Mouse (Mus musculus): ENCODE data around the gene Chp2. TPM values are rescaled to one million over a fixed set of nuclear protein-coding genes. Genes with fewer than 3 reads are reported as not detected.
"Not testable (repeated sequence)": the region's sequence is repeated elsewhere in the genome, so short reads cannot be mapped to it uniquely, and the experiment has no call there.

Chp2 gene
- total RNA-seq, 2 experiments from 2014 or later: 3.0 to 3.6 TPM

DNA sequence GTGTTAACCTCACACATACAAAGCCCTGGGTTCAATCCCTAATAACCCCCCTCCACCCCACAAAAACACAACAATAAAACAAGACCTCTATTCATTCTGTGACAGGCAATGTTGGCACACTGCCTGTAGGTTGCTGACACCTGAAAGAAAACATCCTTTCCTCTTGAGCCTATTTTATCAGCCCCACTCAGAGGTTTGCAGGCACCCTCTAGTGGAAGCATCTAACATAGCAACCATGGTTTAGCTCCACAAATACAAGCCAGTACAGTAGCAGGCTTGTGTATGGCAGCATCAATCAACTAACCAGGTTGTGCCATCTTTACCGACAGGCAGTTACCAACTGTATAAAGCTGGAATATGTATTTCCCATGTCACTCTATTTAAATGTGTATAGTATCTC, 23.0 kb downstream of the Chp2 start:
- DNase-seq (ENCODE audit: low spot score in 2 of 2): peak; percentile 32 to 50

GRCm38 (mm10) chr7:122242744-122243143, 23.4 kb downstream of the Chp2 start:
- DNase-seq (ENCODE audit: low spot score in 2 of 2): not testable (repeated sequence)

GRCm38 (mm10) chr7:122244166-122244565, 24.9 kb downstream of the Chp2 start:
- no peak for DNase-seq (ENCODE audit: low spot score in 2 of 2)

DNA sequence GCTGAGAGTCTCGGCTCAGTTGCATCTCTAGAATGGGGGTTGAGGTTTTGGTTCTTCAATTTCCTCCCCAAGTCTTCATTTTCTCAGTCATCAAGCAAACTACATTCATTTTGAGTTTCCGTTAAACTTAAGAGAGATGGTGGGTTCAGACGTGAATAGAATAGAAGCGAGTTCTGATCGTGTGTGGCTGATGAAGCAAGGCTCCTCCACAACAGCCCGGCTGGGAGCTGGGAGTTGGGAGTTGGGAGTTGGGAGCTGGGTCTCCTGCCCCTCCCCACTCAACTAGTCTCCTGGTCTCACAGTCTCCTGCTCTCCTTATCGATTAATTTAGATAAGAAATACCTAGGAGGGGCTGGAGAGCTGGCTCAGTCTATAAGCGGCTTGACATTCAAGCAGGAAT, 25.3 kb downstream of the Chp2 start:
- DNase-seq (ENCODE audit: low spot score in 2 of 2): no peak

GRCm38 (mm10) chr7:122245976-122246375, 26.7 kb downstream of the Chp2 start:
- DNase-seq (ENCODE audit: low spot score in 2 of 2): no peak

DNA sequence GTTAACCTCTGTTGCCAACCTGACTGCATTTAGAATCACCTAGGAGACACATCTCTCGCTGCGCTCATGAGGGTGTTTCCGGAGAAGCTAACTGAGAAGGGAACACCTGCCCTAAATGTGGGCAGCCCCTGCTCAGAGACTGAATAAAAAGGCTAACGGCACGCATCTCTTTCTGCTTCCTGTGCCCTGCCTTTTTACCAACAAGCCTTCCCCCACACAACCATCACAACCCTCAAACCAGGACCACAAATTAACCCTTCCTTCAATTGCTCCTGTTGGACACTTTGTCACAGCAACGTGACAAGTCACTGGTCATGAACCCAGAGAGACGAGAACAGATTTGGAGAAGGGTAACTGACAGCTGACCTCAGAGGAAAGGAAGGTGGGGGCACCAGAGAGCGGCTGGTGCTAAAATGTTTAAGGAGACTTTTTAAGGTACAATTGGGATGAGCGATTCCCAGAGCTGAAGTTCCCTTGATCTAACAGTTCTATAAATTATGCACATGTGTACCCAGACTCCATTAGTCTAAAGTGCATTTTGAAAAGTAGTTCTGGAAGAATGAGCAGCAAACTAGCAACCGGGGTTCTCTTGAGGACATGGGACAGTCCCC, 28.1 kb downstream of the Chp2 start:
- no peak for DNase-seq (ENCODE audit: low spot score in 2 of 2)

- DNase-seq (ENCODE audit: low spot score in 2 of 2): no peak
Observed at GRCm38 (mm10) chr7:122249321-122249821, 30.1 kb downstream of the Chp2 start.

DNA sequence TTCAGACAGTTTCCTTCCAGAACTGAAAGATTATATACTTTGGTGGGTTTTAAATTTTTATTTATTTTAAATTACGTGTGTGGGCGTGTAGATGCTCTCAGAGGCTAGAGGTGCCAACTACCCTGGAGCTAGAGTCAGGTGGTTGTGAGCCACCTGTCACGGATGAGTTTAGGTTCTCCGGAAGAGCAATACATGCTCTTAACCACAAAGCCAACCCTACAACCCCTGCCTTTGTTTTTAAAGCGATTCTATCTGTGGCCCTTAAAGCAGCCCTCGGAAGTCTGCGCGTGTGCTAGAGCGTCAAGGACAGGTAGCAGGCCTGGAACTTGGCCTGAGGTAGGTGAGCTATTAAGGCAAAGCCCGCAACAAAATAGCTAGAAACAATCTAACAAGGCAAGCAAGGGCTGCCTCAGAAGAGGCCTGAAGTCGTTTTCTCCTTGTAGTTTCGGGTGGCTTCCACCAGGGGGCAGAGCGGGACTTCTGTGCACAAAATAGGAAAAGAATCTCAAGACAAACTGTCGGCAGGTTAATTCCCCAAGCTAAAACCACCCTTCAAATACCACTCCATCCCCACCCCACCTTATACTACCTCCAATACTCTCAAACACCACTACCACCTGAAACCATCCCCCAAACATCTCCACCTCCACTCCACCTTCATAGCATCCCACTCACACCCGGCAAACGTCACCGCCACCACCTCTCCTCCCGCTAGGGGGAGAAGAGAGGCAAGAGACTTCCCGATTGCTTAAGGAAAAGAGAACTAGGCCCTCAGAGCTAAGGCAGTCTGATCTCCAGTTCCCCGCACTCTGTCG, 32.1 kb downstream of the Chp2 start:
- peak; percentile 72 to 80 for DNase-seq (ENCODE audit: low spot score in 2 of 2)

GRCm38 (mm10) chr7:122256722-122257121, 37.4 kb downstream of the Chp2 start:
- DNase-seq (ENCODE audit: low spot score in 2 of 2): no peak

DNA sequence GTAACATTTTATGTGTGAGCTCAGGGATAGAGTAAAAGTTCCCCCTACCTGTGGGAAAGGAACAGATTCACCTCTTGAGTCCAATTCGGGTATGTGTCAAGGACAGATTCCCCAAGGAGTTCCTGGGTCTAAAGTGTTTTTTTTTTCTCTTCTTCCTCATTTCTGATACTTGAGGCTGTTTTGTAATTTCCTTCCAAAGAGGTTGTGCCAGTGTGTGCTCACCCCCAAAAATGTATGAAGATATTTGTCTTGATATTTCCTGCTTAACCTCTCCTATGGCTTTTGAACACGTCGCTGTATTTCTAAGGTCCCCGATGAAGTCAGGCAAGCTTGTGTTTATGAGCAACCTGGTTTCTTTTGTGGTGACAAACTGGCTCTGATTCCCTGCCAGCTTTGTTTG, 39.2 kb downstream of the Chp2 start:
- no peak for DNase-seq (ENCODE audit: low spot score in 2 of 2)

DNA sequence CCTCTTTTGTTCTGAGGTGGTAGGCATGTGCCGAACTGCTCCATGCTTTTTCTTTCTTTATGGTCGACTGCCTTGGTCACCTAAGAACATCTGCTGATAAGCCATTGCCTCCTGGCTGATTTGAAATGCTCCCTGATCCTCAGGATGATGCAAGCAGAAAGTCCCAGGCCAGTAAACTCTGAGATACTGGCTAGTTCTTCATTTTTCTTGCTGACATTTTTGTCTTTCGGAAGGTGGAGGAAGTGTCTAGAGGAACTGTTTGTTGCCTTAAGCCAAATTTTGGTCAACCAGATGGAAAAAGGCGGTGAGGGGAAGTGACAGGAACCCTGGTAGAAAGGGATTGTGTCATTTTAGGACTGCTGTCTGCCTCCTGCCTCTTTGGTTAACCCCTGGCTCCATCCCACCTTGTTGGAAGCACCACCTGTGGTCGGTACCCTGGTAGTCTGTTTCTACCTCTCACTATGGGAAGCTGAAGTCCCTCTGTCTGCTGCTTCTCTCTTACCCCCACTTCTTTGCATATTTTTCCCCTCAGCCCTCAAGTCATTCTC, 40.8 kb downstream of the Chp2 start:
- DNase-seq (ENCODE audit: low spot score in 2 of 2): no peak

DNA sequence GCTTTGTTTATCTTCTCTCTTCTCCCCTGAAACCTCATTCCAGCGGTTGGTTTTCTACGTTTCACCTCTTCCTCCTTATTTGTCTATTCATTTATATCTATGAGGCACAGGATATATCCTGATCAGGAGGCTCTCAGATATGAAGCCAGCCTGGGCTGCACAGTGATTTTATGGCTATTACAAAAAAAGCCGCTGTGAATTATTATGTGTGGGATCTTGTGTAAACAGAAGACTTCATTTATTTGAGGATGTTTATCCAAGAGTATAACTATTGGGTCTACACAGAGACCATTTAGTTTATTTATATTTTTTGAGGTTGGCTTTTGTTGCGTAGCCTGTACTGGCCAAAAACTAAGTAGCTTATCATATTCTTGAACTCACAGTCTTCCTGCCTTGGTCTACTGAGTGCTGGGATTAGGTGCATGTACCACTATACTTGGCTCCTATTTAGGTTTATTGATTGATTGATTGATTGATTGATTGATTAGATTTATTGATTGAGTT, 49.7 kb downstream of the Chp2 start:
- no peak for DNase-seq (ENCODE audit: low spot score in 2 of 2)

DNA sequence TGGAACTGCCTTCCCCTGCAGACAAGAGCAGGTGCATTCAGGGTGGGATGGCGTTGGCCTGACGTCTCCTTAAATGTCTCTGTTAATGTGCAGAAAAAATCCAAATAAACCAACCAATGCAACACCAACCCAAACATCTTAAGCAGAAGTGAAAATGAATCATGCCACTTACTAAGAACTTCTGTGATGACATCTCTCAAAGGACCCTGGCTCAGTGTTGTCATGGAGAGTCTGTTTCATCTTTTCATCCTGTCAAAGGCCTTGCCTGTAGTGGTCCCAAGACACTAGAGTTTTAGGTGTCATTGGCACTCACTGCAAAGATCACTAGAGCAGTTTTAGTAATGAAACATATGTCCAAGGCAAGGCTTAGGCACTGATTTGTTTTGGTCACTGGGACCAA, 53.0 kb downstream of the Chp2 start:
- no peak for DNase-seq (ENCODE audit: low spot score in 2 of 2)

Other genes starting within 250 kb of the Chp2 start
- 10 to 100 TPM; 33.7 to 34.6 TPM for gene Cog7, start 237.8 kb upstream of the Chp2 start, total RNA-seq (2021)
- 10 to 100 TPM; 34.1 to 36.0 TPM for gene Gga2, start 198.3 kb upstream of the Chp2 start, total RNA-seq (2021)
- 10 to 100 TPM; 71.6 to 71.8 TPM for gene Ubfd1, start 152.3 kb upstream of the Chp2 start, total RNA-seq (2021)
- 1 to 10 TPM; 7.7 to 8.4 TPM for gene Ears2, start 152.2 kb upstream of the Chp2 start, total RNA-seq (2021)
- gene Ndufab1, start 117.6 kb upstream of the Chp2 start, total RNA-seq (2021): 100 to 1,000 TPM; 291 to 298 TPM
- 1 to 10 TPM; 2.7 to 3.0 TPM for gene Palb2, start 86.5 kb upstream of the Chp2 start, total RNA-seq (2021)
- gene Dctn5, start 86.5 kb upstream of the Chp2 start, total RNA-seq (2021): 100 to 1,000 TPM in 1 of 2 experiments, 10 to 100 TPM in 1; 89.0 to 106 TPM
- gene Plk1, start 60.1 kb upstream of the Chp2 start, total RNA-seq (2021): 1 to 10 TPM; 4.8 to 5.4 TPM
- 1 to 10 TPM in 1 of 2 experiments, under 1 TPM in 1; 0.89 to 1.2 TPM for gene Ern2, start 33.3 kb upstream of the Chp2 start, total RNA-seq (2021)
- gene Prkcb, start 69.3 kb downstream of the Chp2 start, total RNA-seq (2021): 100 to 1,000 TPM; 621 to 648 TPM